Mouse (Mus musculus) right cerebral cortex, postnatal 14 days (tissue): ENCODE data around the gene Stbd1.
A peak's percentile ranks its signal among the peaks of the same experiment; 100 is the strongest.

Experiments used
- DNase-seq: peaks from one replicate; pipeline ENCODE4 v3.0.0; 2022

Stbd1 gene

DNA sequence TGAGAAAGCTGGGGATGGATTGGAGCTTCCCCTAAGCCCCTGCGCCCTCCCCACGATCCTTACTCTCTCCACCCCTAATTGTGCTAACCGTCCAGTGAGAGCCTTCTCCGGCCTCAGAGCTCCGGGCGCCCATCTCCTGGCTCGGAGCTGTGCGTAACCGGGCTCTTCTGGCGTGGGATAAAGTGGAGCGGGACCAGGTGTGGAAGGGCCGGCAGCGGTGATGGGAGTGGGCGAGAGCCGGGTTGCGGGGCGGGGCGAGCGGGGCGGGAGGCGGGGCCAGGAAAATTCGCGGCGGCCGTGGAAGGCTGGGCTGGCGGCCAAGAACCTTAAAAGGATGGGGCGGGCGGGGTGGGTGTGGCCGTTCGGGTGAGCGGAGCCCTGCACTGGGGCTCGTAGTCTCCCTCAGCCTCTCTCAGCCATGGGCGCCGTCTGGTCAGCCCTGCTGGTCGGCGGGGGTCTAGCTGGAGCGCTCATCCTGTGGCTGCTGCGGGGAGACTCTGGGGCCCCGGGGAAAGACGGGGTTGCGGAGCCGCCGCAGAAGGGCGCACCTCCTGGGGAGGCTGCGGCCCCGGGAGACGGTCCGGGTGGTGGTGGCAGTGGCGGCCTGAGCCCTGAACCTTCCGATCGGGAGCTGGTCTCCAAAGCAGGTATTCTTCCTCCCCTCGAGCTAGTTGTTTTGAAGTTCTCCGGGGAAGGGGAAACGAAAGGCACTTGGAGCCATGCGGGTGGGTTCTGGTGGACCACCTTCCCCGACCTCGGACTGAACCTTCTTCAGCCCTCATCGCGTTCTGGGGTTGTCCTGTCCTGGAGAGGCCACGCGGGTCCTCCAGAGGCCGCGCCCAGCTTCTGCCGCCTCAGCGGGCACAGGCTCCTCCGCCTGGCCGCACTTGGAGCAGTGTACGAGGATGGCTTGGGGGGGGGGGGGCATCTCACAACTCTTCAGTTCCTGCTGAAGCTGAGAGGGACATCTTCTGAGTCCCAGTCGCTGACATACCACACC lies at the start of gene Stbd1:
Gene Stbd1 (plus strand): TSS at position 351 of the 1,000 bp plus-strand sequence.
- DNase-seq = peak; percentile 47

DNA sequence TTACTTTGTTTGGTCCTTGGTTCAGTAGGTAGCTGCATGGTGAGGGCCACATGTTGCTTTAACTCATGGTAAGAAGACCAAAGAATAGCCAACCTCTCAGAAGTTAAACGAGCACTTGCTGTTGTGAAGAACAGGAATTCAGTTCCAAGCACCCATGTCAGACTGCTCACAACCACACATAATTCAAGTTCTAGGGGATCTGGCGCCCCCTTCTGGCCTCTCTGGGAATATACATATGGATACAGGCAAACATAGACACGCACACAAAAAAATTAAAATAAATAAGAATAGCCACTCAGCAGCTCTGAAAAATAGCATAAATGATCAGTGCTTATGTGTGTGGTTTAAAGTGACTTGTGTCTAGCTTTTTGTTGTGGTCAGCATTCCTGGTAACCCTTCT lies 48.9 kb upstream of the Stbd1 start:
- peak; percentile 11 for DNase-seq

DNA sequence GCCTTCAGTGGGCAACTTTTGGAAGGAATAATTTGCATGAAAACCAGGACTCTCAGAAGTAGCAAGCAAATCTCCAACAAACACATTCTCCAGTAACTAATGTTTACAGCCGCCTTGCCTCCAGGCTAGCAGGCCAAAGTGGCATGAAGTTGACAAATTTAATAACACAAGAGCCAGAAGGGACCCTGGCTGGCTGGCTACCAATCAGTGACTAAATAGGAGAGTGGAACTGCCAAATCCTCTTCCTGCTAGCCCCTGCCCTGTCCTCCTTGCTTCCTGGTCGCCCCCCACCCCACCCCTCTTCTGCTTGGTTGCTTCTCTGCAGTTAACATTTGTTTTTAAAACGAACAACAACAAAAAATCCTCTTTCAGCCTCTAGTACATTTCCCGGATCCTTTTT lies 48.4 kb upstream of the Stbd1 start:
- DNase-seq = no peak

DNA sequence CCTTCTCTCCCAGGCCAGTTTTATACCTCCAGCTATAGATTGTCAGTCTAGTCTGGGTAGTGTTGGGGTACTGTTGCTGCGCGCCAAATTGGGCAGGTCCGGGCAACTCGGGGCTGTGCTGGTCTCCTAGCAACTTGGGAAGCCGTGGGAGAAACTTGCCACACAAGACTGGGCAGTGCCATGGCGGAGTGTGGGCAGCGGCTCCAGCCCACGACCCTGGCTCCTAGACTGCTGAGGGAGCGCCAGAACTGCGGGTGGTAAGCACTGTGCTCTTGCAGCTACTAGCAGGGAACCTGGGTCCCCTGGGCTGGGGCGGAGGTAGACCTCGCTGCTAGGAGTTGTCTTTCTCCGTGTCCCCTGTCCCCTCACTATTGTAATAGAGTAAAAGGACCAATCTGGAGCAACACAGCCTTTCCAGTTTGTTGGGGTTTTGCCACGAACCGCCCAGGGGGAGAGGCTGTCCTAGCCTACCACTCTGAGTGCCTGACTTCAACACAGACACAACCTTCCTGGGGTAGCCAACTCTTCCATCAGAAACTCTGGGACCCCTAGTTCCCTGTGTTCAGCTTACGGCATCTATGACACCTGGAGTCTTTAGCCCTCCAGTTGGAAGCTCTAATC lies 47.8 kb upstream of the Stbd1 start, which contains the start of gene Fam47e:
Gene Fam47e (plus strand): TSS at position 179 of the 621 bp plus-strand sequence.
- DNase-seq = peak; percentile 41

DNA sequence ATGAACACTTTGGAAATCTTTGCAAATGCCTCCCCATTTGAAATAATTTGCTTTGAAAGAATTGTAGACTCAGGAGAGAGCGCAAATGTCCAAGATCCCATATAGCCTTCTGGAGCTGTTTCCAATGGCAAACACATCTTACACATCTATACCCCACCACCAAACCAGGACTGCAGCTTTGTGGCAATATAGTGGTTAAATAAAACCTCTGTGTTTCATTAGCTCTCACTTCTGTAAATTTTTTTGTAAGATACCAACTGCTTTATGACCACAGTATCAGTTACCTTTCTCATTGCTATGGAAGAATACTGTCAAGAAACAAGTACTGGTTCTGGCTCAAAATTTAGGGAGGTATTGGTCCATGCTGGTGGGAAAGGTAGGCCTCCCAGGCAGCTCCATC lies 46.9 kb upstream of the Stbd1 start:
- no peak for DNase-seq

DNA sequence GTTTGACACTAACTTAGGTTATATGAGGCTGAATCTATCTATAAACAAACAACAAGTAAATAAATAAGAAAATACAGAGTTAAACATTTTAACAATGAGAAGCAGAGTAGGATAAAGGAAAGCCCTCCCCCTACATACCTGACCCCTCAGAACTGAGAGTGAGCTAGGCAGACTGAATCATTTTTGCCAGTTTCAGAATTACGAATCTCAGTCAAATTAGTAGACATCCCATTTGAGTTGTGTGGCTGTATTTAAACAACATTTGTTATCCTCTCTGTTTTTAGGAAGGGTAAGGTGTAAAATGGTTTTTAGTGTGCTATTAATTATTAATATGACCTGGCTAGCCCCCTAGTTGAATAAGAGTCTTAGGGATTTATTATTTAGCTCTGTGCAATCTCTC lies 45.3 kb upstream of the Stbd1 start:
- DNase-seq = no peak

DNA sequence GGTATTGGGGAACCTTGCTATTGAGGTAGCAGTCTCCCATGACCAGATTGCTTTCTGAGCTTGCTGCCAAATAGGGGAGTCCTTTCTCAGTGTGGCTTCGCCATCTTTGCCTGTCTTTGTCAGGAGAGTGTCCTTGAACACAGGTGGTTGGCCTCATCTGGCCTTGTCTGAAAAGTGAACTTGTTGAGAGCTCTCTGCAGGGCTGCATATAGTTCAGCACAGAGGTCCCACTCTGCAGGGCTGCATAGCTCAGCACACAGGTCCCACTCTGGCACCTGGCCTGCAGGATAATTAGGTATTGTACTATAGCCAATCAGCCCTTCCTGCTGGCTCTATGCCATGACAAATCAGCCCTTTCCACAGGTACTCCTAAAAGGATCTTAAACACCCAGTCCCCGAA lies 42.6 kb upstream of the Stbd1 start:
- no peak for DNase-seq

DNA sequence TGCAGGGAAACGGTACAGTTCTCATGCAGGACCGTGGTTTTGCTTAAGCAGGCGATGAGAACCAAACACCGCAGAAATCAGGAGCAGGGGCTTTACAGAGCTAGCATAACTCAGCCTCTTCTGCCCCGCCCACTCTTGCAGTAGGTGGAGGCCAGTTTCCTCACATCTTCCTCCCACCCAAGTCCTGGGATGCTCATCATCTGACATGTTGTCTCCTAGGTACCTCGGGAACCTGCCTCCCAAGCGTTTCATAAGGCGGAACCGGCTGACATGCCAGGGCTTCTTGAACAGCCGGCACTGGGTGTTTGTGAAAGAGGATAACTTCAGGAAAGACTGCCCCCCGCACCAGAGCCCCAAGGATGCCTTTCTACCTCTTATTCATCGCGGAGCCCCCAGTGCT lies 40.8 kb upstream of the Stbd1 start:
- DNase-seq = no peak

DNA sequence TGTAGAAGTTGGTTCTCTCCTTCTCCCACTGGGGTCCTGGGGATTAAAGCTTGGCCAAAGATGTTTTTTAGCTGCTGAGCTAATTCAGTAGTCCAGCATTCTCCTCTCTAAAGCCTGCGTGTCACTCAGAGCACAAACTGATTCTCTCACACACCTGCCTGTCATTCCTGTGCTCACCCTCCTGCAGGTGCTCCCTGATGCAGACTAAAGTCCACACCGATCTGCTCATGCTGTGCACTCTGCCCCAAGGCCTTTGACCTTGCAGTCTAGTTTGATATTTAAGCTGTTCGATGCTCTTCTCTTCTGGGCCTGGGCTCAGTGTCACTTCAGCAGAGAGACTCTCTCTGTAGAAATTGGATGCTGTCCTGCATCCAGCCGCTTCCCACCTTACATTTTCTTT lies 31.6 kb upstream of the Stbd1 start:
- no peak for DNase-seq

DNA sequence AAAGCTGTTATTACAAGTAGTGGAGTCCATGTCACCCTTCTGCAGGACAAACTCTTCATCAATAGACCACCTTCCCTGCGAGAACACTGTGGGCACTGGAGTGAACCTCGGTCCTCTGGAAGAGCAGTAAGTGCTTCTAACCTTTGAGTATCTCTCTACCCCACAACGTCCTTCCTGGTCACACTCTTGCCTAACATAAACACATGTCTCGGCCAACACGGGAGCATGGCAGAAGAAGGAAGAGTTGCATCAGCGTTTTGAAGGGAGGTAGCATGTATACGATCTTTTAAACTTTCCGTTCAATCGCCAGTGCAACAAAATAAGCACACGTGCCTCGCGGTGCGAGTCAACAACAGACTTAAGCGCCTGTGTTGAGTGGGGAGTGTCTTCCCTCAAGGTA lies 23.3 kb upstream of the Stbd1 start:
- DNase-seq = no peak

DNA sequence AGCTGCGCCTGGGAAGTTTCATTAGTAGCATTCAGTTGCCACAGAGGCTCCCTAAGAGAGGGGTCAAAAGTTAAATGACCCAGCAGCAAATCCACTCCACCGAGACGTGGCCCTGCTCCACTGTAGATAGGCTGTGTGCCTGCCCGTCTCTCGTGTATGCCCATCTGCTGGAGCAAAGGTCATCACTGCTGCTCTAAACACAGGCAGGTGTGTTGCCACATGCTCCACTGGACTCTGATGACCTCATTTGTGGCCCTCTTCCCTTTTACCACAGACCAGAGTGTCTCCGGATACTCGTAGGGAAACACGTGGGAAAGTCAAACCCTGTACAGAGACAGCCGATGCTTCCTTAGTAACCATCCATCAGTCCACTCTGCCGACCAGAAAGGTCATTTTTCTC lies 16.9 kb upstream of the Stbd1 start:
- no peak for DNase-seq

DNA sequence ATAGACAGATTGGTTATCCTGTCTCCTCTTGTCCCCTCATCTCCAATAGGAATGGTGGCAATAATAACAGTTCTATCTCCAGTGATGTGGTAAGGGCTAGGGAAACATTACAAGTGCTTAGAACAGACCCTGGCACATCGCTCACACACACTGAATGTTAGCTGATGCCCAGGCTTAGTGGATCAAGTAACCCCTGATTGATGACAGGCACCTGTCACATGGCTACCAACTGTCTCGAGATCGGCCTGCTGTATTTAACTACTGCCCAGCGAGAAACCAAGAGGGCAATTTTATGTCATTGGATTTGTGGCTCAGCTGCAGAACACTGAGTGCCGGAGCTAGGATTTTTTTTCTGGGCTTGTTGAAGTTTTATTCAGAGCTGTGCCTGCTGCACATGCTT lies 7.8 kb upstream of the Stbd1 start:
- no peak for DNase-seq

DNA sequence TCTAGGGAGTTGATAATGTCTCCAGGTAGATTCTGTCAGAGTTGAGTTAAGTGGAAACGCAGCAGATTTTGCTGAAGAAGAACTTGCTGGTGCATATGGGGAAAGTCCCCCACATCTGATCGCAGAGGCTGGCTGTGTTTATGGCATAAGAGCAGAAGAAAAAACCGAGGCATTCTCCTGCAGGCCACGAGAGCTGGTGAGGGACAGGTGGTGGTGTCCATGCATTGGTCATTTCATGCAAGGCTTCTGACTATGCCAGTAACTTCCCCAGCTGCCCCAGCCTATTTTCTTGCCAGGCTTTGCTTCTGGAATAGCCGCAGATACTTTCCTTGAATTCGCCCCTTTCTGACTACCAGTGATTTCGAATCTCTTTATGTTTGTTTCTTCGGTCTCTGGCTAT lies 6.0 kb upstream of the Stbd1 start:
- no peak for DNase-seq

DNA sequence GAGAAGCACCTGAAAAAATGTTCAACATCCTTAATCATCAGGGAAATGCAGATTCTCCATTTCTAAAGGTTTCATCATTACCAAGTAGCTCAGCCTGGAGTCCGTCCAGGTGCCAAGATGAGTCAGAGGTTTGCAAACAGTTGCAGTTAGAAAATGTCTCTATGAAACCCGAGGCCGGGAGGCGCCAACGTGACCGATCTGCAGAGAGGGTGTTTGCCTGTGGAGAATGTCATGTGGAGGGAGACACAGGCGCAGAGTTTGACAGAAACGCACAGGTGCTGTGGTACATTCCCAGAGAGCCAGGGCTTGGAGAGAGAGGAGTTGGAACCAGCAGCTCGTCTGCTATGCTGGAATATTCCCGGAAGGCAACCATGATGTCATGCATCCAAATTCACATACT lies 3.8 kb upstream of the Stbd1 start:
- DNase-seq = peak; percentile 20

DNA sequence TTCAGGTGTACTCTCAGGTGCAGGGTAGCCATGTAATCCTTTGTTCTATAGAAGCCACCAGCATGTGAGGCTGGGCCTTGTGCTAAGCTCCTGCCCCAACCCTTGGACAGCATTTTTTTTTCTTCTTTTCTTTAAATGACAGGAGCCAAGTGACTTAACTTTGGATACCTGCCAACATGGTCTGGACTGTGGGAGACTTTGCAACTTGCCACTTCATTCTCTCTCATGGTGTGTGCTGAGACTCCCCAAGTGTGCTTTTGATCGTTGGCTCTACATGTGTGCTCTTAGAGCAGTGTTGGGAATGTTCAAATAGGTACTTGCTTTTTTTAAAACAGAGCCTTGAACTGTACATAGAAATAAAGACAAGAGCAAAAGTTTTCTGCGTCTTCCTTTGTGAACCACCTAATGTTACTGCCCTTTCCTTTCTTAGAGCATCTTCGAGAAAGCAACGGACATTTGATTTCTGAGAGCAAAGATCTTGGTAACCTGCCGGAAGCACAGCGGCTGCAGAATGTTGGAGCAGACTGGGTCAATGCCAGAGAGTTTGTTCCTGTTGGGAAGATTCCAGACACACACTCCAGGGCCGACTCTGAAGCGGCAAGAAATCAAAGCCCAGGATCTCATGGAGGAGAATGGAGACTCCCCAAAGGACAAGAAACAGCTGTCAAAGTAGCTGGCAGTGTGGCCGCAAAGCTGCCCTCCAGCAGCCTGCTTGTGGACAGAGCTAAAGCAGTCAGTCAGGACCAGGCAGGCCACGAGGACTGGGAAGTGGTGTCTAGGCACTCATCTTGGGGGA lies 1.8 kb downstream of the Stbd1 start:
- DNase-seq = no peak

DNA sequence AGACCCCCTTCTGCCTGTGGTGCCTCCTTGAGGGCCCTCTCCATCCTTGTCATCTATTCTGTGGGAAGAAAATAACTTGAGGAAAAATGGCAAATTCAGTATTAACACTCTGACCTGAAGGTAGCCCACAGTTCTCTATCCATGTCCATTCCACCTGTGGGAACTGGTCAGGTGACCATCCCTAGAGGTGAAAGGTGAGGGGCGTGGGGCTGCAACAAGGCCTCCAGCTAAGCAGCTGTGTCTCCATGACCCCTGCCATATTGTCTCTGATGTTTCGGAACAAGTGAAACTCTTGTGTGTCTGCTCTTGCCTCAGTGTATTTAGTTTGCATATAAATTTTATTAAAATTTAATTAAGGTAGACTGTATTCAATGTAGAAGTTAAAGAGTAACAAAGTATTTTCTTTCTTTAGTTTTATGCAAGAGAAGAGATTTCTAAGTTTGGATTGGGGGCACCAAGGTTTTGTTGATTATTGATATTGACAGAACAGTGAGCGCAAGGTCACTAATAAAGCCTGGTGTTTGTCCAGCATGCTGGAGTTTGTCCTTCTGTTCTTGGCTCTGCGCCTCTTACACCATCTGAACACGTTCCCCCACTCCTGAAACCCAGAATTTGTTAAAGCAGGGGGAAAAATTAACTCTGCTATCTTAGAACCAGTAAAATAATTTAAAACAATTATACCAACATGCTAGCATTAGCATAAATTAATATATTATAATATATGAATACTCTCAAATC lies 4.8 kb downstream of the Stbd1 start:
- no peak for DNase-seq

DNA sequence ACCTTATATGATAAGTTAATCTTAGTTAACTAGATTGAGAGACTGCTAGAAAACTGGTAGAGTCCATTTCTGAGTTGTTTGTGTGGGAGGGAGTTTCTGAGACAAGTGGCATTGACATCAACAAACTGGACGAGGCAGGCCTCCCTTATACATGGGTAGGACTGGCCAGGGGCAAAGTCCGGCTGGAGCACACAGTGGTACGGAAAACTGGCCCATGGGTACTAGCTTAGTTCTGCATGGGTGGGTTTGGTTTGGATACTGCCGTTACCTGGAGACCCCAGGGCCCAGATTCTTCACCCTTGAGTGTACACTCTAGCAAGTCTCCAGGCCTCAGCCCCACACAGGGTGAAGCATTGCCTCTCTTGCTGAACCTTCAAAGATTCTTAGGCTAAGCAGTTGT lies 9.9 kb downstream of the Stbd1 start:
- DNase-seq = no peak

DNA sequence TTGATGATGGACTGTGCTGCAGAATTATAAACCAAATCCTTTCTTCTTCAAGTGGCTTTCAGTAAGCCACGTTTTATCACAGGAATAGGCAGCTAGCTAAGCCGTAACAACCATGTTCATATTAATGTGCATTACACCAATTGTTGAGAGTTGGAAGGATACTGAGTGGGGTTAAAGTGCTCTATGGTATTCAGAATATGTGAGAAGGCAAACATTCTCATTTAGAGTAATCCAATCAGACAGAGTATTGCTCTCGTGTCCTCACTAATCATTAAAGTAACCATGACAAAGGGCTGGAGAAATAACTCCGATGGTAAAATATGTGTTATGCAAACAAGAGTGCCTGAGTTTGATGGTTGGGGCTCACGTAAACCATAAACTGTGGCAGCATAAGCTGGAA lies 19.0 kb downstream of the Stbd1 start:
- no peak for DNase-seq

DNA sequence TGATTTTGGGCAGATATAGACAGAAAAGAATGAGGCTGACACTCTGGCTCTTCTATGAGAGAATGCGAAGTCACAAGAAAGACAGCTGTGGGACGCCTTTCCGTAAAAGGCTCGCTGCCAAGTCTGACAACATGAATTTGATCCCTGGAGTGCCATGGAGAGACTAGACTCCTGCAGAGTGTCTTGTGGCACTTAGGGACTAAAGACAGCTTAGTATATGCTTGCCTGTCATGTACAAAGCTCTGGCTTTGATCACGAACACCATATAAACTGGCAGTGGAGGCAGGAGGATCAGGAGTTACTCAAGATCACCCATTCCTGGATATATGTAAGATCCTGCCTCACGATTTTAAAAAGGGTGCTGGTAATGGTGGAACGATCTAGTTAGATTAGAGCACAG lies 25.1 kb downstream of the Stbd1 start:
- DNase-seq = no peak

DNA sequence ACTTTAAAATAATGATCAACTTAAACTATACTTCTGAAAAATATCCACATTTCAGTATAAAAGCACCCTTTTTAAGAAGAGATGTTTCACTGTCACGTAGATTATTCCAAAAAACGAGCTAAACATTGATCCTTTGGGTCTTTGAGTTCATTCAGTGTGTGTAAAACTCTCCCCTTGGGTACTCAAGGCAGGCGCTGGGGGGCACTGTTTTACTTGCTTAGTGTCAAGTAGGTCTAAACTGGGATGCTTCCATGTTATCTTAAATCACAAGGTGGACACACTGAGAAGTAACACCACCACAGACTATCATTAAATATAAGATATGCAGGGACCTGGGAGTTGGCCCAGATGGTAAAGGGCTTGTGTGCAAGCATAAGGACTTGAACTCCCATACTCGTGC lies 30.7 kb downstream of the Stbd1 start:
- no peak for DNase-seq

DNA sequence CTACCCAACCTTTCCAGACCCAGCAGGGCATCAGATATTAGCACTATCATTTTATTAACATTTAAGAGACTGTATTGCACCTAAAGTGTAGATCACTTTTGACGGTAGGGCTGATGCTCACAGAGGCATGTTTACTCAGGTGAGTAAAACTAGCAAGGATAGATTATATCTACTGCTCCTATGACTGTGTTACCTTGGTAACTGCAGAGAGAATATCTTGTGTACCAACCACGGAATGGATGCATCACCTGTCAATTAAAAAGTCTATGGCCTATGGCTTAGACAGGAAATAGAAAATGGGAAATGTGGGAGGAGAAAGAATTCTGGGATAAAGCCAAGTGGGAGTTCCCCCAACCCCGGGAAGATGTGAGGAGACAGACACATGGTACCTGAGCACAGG lies 32.1 kb downstream of the Stbd1 start:
- no peak for DNase-seq

DNA sequence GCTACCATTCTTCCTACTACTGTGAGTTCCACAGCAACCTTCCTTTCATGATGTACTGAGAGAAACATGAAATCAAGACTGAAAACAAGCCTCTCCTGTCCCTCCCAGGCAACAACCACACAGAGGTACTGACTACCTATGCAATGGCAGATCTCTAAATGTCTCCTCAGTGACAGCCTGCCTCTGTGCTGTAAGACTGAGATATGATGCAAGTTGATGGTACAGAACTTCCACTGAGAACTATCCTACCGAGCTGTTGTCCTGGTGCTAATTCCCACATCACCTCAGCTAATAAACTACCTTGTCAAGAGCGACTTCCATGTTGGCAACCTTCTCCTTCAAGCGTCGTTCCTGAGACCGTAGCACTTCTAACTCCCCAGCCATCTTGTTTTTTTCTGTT lies 33.0 kb downstream of the Stbd1 start:
- no peak for DNase-seq

DNA sequence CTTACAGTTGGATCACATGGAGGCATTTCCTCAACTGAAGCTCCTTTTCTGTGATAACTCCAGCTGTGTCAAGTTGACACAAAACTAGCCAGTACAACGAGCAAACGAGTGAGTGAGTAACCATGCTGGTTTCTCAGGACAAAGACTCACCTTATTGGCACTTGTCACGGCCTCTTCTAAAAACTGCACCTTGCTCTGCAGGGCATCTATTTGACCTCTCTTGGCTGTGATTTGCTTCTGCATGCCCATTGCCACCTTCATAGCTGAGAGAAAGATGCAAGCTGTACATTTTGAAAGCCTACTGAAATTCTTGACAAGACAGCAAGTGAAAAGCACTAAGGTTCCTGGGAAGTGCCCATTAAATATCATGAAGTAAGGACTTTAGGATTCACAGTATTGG lies 38.0 kb downstream of the Stbd1 start:
- DNase-seq = no peak
